Mouse (Mus musculus): Measurements from ENCODE around the gene Hdgfl3. TPM values are rescaled to one million over a fixed set of nuclear protein-coding genes. Genes with fewer than 3 reads are reported as not detected.
A peak's percentile ranks its signal among the peaks of the same experiment; 100 is the strongest.

The Hdgfl3 gene
- polyA plus RNA-seq, 1 experiment from 2014 or later = 0.39 TPM

DNA sequence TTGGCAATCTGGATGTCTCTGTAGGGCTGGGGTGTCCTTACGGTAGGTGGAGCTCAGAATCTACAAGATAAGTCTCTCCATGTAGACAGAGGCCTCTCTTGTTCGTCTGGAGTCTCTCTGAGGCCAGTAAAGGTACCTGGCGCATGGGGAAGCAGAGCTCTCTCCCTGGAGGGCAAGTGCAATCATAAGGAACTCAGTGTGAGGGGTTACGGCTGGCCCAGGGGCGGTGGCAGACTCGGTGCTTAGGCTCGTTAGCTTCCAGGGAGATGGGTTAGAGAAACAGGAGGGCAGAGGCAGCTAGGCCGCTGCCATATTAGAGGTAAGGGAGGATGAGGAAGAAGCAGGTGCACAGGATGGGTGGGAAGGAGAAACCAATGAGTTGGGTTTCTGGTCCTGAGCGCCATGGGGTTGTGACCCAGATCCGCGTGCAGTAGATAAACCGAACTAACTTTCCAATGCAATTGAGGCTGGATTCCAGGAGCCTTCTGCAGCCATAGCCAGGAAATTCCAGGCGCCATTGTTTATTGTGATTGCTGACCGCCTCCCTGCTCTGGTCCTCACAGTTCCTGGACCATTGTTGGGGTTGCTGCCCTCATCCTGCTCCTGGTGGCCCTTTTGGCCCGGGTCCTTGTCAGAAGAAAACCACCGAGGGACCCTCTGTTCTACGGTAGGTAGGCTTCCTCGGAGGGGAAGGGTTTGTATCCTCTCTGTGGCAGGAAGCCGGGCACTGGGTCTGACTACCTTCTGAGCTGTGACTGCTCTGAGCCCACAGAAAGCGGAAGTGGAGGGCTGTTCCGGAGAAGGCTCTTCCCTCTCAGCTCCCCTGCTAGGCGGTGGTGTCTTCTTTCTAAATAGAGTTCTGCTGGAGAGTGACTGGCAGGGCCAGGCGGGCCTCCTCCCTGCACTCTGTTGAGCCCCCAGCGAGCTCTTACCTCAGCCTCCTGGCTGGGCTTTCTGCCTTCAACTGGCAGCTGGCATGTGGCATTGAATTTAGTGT is 71.4 kb downstream of the Hdgfl3 start:
- WGBS (ENCODE audit: insufficient replicate concordance) = 19% methylated on average over 24 of the region's 24 CpGs
- Histone ChIP-seq H3K4me2 (ENCODE audit: low read depth, low read length) (peak overlapping the region; percentile 19), H3K9me3 (replicated peaks; ENCODE audit: control insufficient read depth, low read length) (no peaks in the 10 kb centered on the region), H3K36me3 (ENCODE audit: control insufficient read depth, insufficient read depth) (no peaks in the 10 kb centered on the region), H3K4me1 (ENCODE audit: control insufficient read depth, low read depth, low read length) (no peaks in the 10 kb centered on the region; the same call in none of the 2 replicates), H3K27ac (ENCODE audit: low read length) (peak overlapping the region; percentile 36), H3K4me3 (ENCODE audit: low read depth, low read length) (peak overlapping the region; percentile 8), H3K9ac (ENCODE audit: low read depth, low read length) (no peak overlapping the region), H3K27me3 (ENCODE audit: control insufficient read depth, insufficient read depth, low read depth, low read length) (peaks cover 68% of the 10 kb centered on the region)
- peak; percentile 37 for ATAC-seq (ENCODE audit: low read depth)

DNA sequence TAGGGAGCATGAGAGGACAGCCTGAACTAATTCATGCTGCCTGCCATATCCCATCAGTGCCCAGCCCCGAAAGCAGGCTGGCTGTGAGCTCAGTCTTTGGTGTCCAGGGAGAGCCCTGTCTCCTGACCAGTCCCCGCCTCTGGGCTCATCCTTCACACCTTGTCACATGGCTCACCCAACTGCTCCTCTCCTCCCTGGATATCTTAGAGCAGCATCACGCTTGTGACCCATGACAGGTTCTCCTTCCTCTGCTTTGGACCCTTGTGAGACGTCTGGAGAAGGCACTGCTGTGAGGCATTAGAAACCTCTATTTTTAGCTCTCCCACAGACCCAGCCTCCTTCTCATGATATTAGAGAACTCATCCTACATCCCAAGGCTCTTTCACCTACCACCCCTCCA is 72.4 kb downstream of the Hdgfl3 start:
- H3K9me3 ChIP-seq (replicated peaks; ENCODE audit: control insufficient read depth, low read length) = no peaks in the 10 kb centered on the region
- peaks cover 67% of the 10 kb centered on the region for H3K27me3 ChIP-seq (ENCODE audit: control insufficient read depth, insufficient read depth, low read depth, low read length)

GRCm38 (mm10) chr7:81861461-81861860 is 72.8 kb downstream of the Hdgfl3 start:
- no peak overlapping the region for H3K9ac ChIP-seq (ENCODE audit: low read depth, low read length)
- peaks cover 67% of the 10 kb centered on the region for H3K27me3 ChIP-seq (ENCODE audit: control insufficient read depth, insufficient read depth, low read depth, low read length)
- H3K4me2 ChIP-seq (ENCODE audit: low read depth, low read length) = peak overlapping the region; percentile 4; the same call in 1 of the 2 replicates
- H3K4me3 ChIP-seq (ENCODE audit: low read depth, low read length) = peak overlapping the region; percentile 54; the same call in 1 of the 2 replicates
- no peaks in the 10 kb centered on the region for H3K36me3 ChIP-seq (ENCODE audit: control insufficient read depth, insufficient read depth)
- H3K4me1 ChIP-seq (ENCODE audit: control insufficient read depth, low read depth, low read length) = no peaks in the 10 kb centered on the region; the same call in none of the 2 replicates
- no peak overlapping the region for H3K27ac ChIP-seq (ENCODE audit: low read length)
- WGBS (ENCODE audit: insufficient replicate concordance) = 57% methylated on average over 2 of the region's 2 CpGs
- no peaks in the 10 kb centered on the region for H3K9me3 ChIP-seq (replicated peaks; ENCODE audit: control insufficient read depth, low read length)
- no peak for ATAC-seq (ENCODE audit: low read depth)

More for the DNA sequence above, 72.4 kb downstream of the Hdgfl3 start:
- 0 out of 2 replicates have a peak overlapping the region, but pooled peaks have one; percentile 10 for H3K4me3 ChIP-seq (ENCODE audit: low read depth, low read length)
- H3K9ac ChIP-seq (ENCODE audit: low read depth, low read length) = no peak overlapping the region
- WGBS (ENCODE audit: insufficient replicate concordance) = 42% methylated on average over 4 of the region's 4 CpGs
- H3K4me2 ChIP-seq (ENCODE audit: low read depth, low read length) = peak overlapping the region; percentile 4; the same call in 1 of the 2 replicates
- no peak for ATAC-seq (ENCODE audit: low read depth)
- no peak overlapping the region for H3K27ac ChIP-seq (ENCODE audit: low read length)
- no peaks in the 10 kb centered on the region for H3K36me3 ChIP-seq (ENCODE audit: control insufficient read depth, insufficient read depth)
- no peaks in the 10 kb centered on the region; the same call in none of the 2 replicates for H3K4me1 ChIP-seq (ENCODE audit: control insufficient read depth, low read depth, low read length)

DNA sequence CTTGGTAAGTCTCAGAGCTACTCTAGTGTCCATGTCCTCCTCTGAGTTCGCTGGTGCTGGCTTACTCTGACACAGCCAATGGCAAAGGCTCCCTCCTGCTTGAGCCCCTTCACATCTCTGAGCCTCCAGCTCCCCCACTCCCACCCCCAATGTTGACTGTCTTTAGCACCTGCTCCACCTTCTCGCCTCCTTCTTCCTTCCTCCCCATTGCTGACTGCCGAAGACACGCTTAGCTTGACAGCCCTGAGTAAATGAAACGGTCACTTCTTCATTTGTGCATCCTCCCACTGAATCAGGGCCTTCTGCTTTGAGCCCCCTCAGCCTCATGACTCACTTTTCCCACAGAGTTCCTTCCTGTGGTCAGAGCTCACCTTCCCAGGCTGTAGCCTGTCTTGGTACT is 73.3 kb downstream of the Hdgfl3 start:
- H3K27me3 ChIP-seq (ENCODE audit: control insufficient read depth, insufficient read depth, low read depth, low read length) = peaks cover 68% of the 10 kb centered on the region
- no peaks in the 10 kb centered on the region for H3K9me3 ChIP-seq (replicated peaks; ENCODE audit: control insufficient read depth, low read length)
- WGBS (ENCODE audit: insufficient replicate concordance) = 29% methylated on average over 5 of the region's 5 CpGs
- 0 out of 2 replicates have a peak overlapping the region, but pooled peaks have one; percentile 35 for H3K27ac ChIP-seq (ENCODE audit: low read length)
- H3K36me3 ChIP-seq (ENCODE audit: control insufficient read depth, insufficient read depth) = no peaks in the 10 kb centered on the region
- ATAC-seq (ENCODE audit: low read depth) = no peak
- H3K4me2 ChIP-seq (ENCODE audit: low read depth, low read length) = peak overlapping the region; percentile 36
- no peaks in the 10 kb centered on the region; the same call in none of the 2 replicates for H3K4me1 ChIP-seq (ENCODE audit: control insufficient read depth, low read depth, low read length)
- no peak overlapping the region for H3K9ac ChIP-seq (ENCODE audit: low read depth, low read length)
- H3K4me3 ChIP-seq (ENCODE audit: low read depth, low read length) = peak overlapping the region; percentile 54; the same call in 1 of the 2 replicates

DNA sequence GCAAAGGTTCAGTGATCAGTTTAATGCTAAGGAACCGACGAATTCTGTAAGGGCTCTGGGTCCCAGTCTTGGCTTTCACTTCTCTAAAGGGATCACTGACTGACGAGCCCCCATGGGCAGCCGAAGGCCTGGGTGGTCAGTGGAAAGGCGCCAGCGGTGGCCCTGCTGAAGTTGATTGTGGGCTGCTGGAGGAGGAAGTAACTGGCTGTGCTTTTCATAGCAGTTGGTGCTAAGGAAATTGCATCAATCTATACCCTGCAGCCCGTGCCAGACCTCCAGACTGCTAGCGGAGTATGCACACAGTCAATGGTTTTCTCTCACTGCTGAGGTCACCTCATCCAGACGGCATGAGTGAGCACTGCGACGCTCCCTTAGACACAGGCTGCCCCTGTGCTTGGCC is 74.2 kb downstream of the Hdgfl3 start:
- Histone ChIP-seq H3K27me3 (ENCODE audit: control insufficient read depth, insufficient read depth, low read depth, low read length) (peaks cover 64% of the 10 kb centered on the region), H3K27ac (ENCODE audit: low read length) (peak overlapping the region; percentile 13), H3K4me2 (ENCODE audit: low read depth, low read length) (peak overlapping the region; percentile 49), H3K9me3 (replicated peaks; ENCODE audit: control insufficient read depth, low read length) (no peaks in the 10 kb centered on the region), H3K9ac (ENCODE audit: low read depth, low read length) (no peak overlapping the region), H3K4me1 (ENCODE audit: control insufficient read depth, low read depth, low read length) (no peaks in the 10 kb centered on the region; the same call in none of the 2 replicates), H3K4me3 (ENCODE audit: low read depth, low read length) (peak overlapping the region; percentile 54), H3K36me3 (ENCODE audit: control insufficient read depth, insufficient read depth) (no peaks in the 10 kb centered on the region)
- ATAC-seq (ENCODE audit: low read depth) = peak; percentile 40
- 13% methylated on average over 11 of the region's 11 CpGs for WGBS (ENCODE audit: insufficient replicate concordance)

DNA sequence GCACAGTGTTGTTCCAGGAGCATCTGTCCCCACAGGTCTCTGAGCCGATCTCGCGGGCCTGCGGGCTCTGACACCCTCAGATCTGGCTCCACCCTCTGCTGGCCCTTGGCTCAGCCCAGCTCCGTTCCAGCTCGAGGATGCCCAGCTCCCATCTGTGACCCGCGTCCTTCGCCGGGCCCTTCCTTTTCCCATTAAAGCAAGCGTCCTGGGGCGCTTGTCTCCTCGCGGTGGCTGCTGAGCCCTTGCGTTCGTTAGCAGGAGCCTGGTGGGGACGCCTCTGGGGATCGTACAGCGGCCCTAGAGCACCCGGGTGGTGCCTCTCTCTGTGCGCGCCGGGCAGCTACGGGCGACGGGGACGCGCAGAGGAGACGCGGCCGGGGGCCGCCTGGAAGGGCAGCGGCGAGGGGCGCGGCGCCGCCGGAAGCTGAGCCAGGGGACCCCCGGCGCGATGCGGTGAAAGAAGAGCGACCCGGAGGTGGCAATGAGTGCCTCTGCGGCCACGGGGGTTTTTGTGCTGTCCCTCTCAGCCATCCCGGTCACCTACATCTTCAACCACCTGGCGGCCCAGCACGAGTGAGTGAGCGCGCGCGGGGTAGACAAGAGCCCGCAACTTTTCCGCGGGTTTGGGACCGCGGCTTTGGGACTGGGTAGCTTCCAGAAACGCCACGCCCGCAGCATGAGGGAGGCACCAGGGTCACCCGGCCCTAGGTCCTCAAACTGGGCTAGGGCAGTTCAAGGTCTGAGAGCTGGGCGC is 75.1 kb downstream of the Hdgfl3 start, which contains the start of gene Tm6sf1:
Tm6sf1 (plus strand) TSS at position 34 of the 754 bp plus-strand sequence.
- H3K36me3 ChIP-seq (ENCODE audit: control insufficient read depth, insufficient read depth) = no peaks in the 10 kb centered on the region

DNA sequence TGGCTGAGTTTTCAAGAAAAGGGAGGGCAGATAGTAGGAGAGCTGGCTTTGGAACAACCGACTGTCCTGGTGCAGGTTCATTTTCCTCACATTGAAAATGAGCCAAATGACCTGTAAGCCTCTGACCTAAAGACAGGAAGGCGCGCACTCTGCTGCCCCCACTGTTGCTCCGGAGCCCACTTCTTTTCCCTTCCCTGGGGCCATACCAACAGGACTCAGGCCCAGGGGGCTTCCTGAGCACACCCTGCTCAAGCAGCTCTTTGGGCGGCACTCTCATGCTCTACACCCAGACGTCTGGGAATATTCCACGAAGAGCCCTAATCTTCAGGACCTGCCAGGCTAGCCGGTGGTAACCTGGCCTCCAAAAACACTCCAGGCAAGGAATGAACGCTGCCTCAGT is 76.0 kb downstream of the Hdgfl3 start:
- no peak overlapping the region for H3K9ac ChIP-seq (ENCODE audit: low read depth, low read length)
- H3K36me3 ChIP-seq (ENCODE audit: control insufficient read depth, insufficient read depth) = no peaks in the 10 kb centered on the region
- no peak for ATAC-seq (ENCODE audit: low read depth)
- H3K27ac ChIP-seq (ENCODE audit: low read length) = no peak overlapping the region
- no peaks in the 10 kb centered on the region; the same call in 1 of the 2 replicates for H3K4me1 ChIP-seq (ENCODE audit: control insufficient read depth, low read depth, low read length)
- H3K27me3 ChIP-seq (ENCODE audit: control insufficient read depth, insufficient read depth, low read depth, low read length) = peaks cover 60% of the 10 kb centered on the region
- 13% methylated on average over 9 of the region's 9 CpGs for WGBS (ENCODE audit: insufficient replicate concordance)
- H3K4me3 ChIP-seq (ENCODE audit: low read depth, low read length) = no peak overlapping the region
- H3K9me3 ChIP-seq (replicated peaks; ENCODE audit: control insufficient read depth, low read length) = no peaks in the 10 kb centered on the region
- no peak overlapping the region for H3K4me2 ChIP-seq (ENCODE audit: low read depth, low read length)

More for the DNA sequence above, 75.1 kb downstream of the Hdgfl3 start, which contains the start of gene Tm6sf1:
- WGBS (ENCODE audit: insufficient replicate concordance) = under 1% methylated on average over 64 of the region's 64 CpGs
- no peak; the same call in 1 of the 2 replicates for ATAC-seq (ENCODE audit: low read depth)
- H3K27ac ChIP-seq (ENCODE audit: low read length) = peak within 1 kb of the TSS; percentile 8
- peak within 1 kb of the TSS; percentile 54 for H3K4me3 ChIP-seq (ENCODE audit: low read depth, low read length)
- no peaks in the 10 kb centered on the region for H3K9me3 ChIP-seq (replicated peaks; ENCODE audit: control insufficient read depth, low read length)
- peak within 1 kb of the TSS; percentile 49 for H3K4me2 ChIP-seq (ENCODE audit: low read depth, low read length)
- H3K9ac ChIP-seq (ENCODE audit: low read depth, low read length) = peak within 1 kb of the TSS; percentile 42; the same call in 1 of the 2 replicates
- no peaks in the 10 kb centered on the region; the same call in none of the 2 replicates for H3K4me1 ChIP-seq (ENCODE audit: control insufficient read depth, low read depth, low read length)
- peaks cover 60% of the 10 kb centered on the region for H3K27me3 ChIP-seq (ENCODE audit: control insufficient read depth, insufficient read depth, low read depth, low read length)

GRCm38 (mm10) chr7:81856221-81856620 is 78.1 kb downstream of the Hdgfl3 start:
- H3K4me3 ChIP-seq (ENCODE audit: low read depth, low read length) = no peak overlapping the region
- no peak overlapping the region for H3K27ac ChIP-seq (ENCODE audit: low read length)
- peaks cover 47% of the 10 kb centered on the region for H3K27me3 ChIP-seq (ENCODE audit: control insufficient read depth, insufficient read depth, low read depth, low read length)
- no peak overlapping the region for H3K4me2 ChIP-seq (ENCODE audit: low read depth, low read length)
- no peaks in the 10 kb centered on the region for H3K9me3 ChIP-seq (replicated peaks; ENCODE audit: control insufficient read depth, low read length)
- H3K4me1 ChIP-seq (ENCODE audit: control insufficient read depth, low read depth, low read length) = no peaks in the 10 kb centered on the region; the same call in 1 of the 2 replicates
- WGBS (ENCODE audit: insufficient replicate concordance) = 48% methylated on average over 4 of the region's 4 CpGs
- H3K9ac ChIP-seq (ENCODE audit: low read depth, low read length) = no peak overlapping the region
- ATAC-seq (ENCODE audit: low read depth) = no peak
- no peaks in the 10 kb centered on the region for H3K36me3 ChIP-seq (ENCODE audit: control insufficient read depth, insufficient read depth)

All from liver, embryonic 16.5 days (tissue).